Mouse (Mus musculus): ENCODE data around the gene Polr2e.
"Not testable (repeated sequence)": the region's sequence is repeated elsewhere in the genome, so short reads cannot be mapped to it uniquely, and the experiment has no call there.

- not testable (repeated sequence) for TF ChIP-seq CHD2 (IDR thresholded peaks at IDR 0.05; ENCODE audit: low read depth, low read length); ZC3H11A (IDR thresholded peaks at IDR 0.05; ENCODE audit: borderline replicate concordance, low read depth, low read length)
These were observed 15.3 kb upstream of the Polr2e start for GRCm38 (mm10) chr10:80054911-80055310.
